Mouse (Mus musculus) E14TG2a.4 (cell line): ENCODE data around the gene Kcnh7.

Experiments
- CTCF ChIP-seq: conservative IDR thresholded peaks from 2 replicates; pipeline ENCODE4 v1.5.1; 2014; ENCODE audit warnings: low read length
- NANOG ChIP-seq: IDR thresholded peaks from 2 replicates; pipeline ENCODE4 v1.6.1; 2014; ENCODE audit warnings: borderline replicate concordance, low read length, mixed read lengths

DNA sequence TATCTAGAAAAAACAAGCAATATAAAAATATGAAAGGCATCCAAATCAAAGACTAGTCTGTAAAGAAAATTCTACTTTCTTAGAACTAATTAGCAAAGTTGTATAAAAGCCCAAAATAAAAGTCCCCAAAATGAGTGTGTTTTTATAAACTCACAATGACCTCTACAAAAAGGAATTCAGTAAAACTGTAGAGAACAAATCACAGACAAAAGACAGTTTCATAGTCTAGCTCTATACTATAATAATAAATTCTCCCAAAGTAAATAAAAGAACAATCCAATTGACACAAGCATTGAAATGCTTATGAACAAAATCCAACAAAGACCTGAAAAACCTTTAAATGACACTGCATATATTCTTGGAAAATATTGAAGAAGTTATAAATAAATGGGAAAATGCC, 169.2 kb downstream of the Kcnh7 start:
- TF ChIP-seq CTCF: no peak
- TF ChIP-seq NANOG: no peak
